Mouse (Mus musculus) left cerebral cortex, postnatal 36 days (tissue): Measurements from ENCODE around the gene Ncaph. TPM values are rescaled to one million over a fixed set of nuclear protein-coding genes. Genes with fewer than 3 reads are reported as not detected.
A peak's percentile ranks its signal among the peaks of the same experiment; 100 is the strongest.
"Not testable (repeated sequence)": the region's sequence is repeated elsewhere in the genome, so short reads cannot be mapped to it uniquely, and the experiment has no call there.

Experiments used
- DNase-seq, 2 experiments: peaks; one replicate each; pipeline ENCODE4 v3.0.0; 2021 to 2022; ENCODE audit warnings: low spot score in 2 of 2, mixed read lengths in 1 of 2
- intact Hi-C: fragments of 180-260 bp; cut with DNase I; formaldehyde crosslinking; loops from one replicate; pipeline ENCODE4 v1.15.1; 2025
- total RNA-seq, 2 experiments: library from RNA; stranded (reverse); gene quantifications; 2 replicates each; pipeline ENCODE4 v1.2.3; 2021

Gene Ncaph
- 1 to 10 TPM; 1.8 to 1.9 TPM for total RNA-seq

GRCm38 (mm10) chr2:127133621-127134461 is at the start of gene Ncaph:
TSS of gene Ncaph (minus strand) at chr2:127133954.
- peak; percentile 85 to 88 for DNase-seq
- intact Hi-C loops: no loop called here

GRCm38 (mm10) chr2:127182598-127183381 is 49.0 kb upstream of the Ncaph start:
- intact Hi-C loops: no loop called here
- DNase-seq: peak; percentile 80 to 83

- intact Hi-C loops: loop anchor here (10.0 kb wide), 1 partner anchor 169 kb away; the partner anchor contains the start of genes Astl and Dusp2
- not testable (repeated sequence) for DNase-seq
These were observed 32.5 kb upstream of the Ncaph start for GRCm38 (mm10) chr2:127166261-127166660.

- intact Hi-C loops: loop anchor here (10.0 kb wide), 1 partner anchor 169 kb away; the partner anchor contains the start of genes Astl and Dusp2
These were observed 31.9 kb upstream of the Ncaph start for GRCm38 (mm10) chr2:127165675-127166074.

GRCm38 (mm10) chr2:127145699-127146098 is 11.9 kb upstream of the Ncaph start:
- DNase-seq: no peak
- intact Hi-C loops: no loop called here

More at GRCm38 (mm10) chr2:127165675-127166074, 31.9 kb upstream of the Ncaph start:
- DNase-seq: no peak

- intact Hi-C loops: no loop called here
- peak; percentile 31 to 33 for DNase-seq
These were observed 9.7 kb upstream of the Ncaph start, which contains the start of gene Itpripl1 for GRCm38 (mm10) chr2:127143158-127144063. TSS of gene Itpripl1 (minus strand) at chr2:127143442.

- intact Hi-C loops: no loop called here
- no peak for DNase-seq
These were observed 8.9 kb upstream of the Ncaph start for GRCm38 (mm10) chr2:127142577-127143157.

- intact Hi-C loops: no loop called here
- DNase-seq: no peak
These were observed 8.3 kb upstream of the Ncaph start for GRCm38 (mm10) chr2:127142031-127142430.

GRCm38 (mm10) chr2:127140011-127140410 is 6.3 kb upstream of the Ncaph start:
- intact Hi-C loops: no loop called here

GRCm38 (mm10) chr2:127139605-127140004 is 5.9 kb upstream of the Ncaph start:
- intact Hi-C loops: no loop called here
- DNase-seq: no peak

More at GRCm38 (mm10) chr2:127140011-127140410, 6.3 kb upstream of the Ncaph start:
- DNase-seq: no peak

GRCm38 (mm10) chr2:127139094-127139493 is 5.3 kb upstream of the Ncaph start:
- intact Hi-C loops: no loop called here
- DNase-seq: no peak

- intact Hi-C loops: no loop called here
- DNase-seq: no peak
These were observed 4.7 kb upstream of the Ncaph start for GRCm38 (mm10) chr2:127138449-127138848.

- intact Hi-C loops: no loop called here
- DNase-seq: no peak
These were observed 4.2 kb upstream of the Ncaph start for GRCm38 (mm10) chr2:127137838-127138420.

GRCm38 (mm10) chr2:127136979-127137378 is 3.2 kb upstream of the Ncaph start:
- DNase-seq: no peak
- intact Hi-C loops: no loop called here

GRCm38 (mm10) chr2:127135255-127135654 is 1.5 kb upstream of the Ncaph start:
- DNase-seq, intact Hi-C loops: not testable (repeated sequence)

GRCm38 (mm10) chr2:127131353-127131752 is 2.4 kb downstream of the Ncaph start:
- DNase-seq: no peak
- intact Hi-C loops: no loop called here

GRCm38 (mm10) chr2:127128926-127129325 is 4.8 kb downstream of the Ncaph start:
- intact Hi-C loops: no loop called here
- no peak for DNase-seq

- intact Hi-C loops: no loop called here
- DNase-seq: no peak
These were observed 12.0 kb downstream of the Ncaph start for GRCm38 (mm10) chr2:127121591-127122235.
